Mouse (Mus musculus) erythroblast, adult 5-6 weeks (primary cell): ENCODE results near the gene Ndufaf2. TPM values are rescaled to one million over a fixed set of nuclear protein-coding genes. Genes with fewer than 3 reads are reported as not detected.

Experiments used
- ATAC-seq: replicated peaks from 2 replicates; pipeline ENCODE4 v1.8.0; 2016; ENCODE audit warnings: moderate number of reproducible peaks, mild to moderate bottlenecking, moderate TSS enrichment, inconsistent platforms; ENCODE audit not compliant: poor library complexity, low FRiP score, severe bottlenecking
- total RNA-seq, 2 experiments: library from RNA; stranded (forward) in 1 of 2; stranded (reverse) in 1 of 2; fragments of 150-400 nt in 1 of 2; fragments of 200-764, 138-1000 nt in 1 of 2; gene quantifications; 2 replicates each; pipeline versions ENCODE4 v1.2.3 to v1.2.4; 2015 to 2017; ENCODE audit warnings: low replicate concordance in 2 of 2

The Ndufaf2 gene
- total RNA-seq (2015; ENCODE audit: low replicate concordance): 13.8 and 24.7 TPM in 2 replicates
- total RNA-seq (2017; ENCODE audit: low replicate concordance): 6.0 and 13.5 TPM in 2 replicates

DNA sequence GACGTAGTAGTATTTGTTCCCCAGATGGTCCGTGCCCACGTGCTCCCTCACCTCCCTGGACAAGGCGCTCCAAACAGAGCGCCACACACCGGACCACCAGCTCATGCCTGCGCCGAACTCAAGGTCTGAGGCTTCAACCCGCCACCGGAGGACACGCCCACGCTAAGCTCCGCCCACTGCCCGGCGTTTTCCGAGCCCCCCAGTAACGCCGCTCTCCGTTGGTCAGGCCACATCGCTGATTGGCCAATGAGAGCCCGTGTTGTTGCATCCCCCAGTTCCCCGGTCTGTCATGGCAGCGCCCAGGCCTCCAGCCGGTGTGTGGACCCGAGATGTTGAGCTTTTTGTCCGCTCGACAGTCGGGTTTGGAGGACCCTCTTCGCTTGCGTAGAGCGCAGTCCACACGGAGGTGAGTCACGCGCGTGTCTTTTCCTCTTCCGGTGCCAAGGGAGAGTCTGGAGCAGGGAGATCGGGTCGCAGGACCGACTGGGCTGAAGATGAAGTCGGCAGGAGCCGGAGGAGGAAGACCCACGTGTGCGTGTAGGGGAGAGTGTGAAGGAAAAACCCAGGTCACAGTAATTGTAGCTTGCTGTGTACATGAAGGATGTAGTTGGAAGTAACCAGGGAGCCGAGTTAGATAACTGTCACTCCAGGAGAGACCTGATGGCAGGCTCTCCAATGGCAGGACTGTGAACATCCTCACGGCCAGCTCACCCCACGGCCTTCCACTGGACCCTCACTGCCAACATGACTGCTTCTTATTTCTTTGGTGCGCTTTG lies at the start of gene Ndufaf2, which contains the start of gene Ercc8:
TSS of gene Ndufaf2 (minus strand) at position 159 of the 776 bp plus-strand sequence.
TSS of gene Ercc8 (plus strand) at position 267 of the 776 bp plus-strand sequence.
- ATAC-seq: peak; percentile 95

DNA sequence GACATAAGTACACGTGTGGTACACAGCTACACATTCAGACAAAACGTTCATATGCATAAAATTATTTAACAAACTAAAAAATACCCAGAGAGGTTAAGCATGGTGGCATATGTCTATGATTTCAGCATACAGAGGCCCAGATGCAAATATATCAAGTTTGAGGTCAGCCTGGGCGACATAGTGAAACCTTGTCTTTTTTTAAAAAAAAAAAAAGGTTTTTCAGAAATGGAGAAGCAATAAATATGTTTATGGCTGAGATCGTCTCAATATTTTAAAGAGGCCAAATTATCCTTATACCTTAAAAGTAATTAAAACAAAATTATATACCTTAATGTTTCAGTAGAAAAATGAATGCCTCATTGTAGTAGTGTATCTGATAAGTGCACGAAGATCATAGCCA lies 49.7 kb upstream of the Ndufaf2 start:
- no peak for ATAC-seq

DNA sequence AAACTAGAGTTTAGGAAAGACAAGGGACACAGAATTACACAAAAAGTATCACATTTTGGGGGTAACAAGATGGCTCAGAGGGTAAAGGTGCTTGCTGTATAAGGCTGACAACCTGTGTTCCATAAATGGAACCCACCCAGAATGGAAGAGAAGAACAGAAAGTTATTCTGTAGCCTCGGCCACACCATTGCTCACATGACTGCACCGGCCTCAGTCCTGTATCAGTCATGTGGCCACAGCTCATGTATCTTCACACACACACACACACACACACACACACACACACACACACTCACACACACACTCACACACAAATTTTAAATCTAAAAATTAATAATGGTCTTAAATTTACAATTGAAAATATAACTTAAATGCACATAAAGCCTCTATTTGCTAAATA lies 49.0 kb upstream of the Ndufaf2 start:
- ATAC-seq: no peak

DNA sequence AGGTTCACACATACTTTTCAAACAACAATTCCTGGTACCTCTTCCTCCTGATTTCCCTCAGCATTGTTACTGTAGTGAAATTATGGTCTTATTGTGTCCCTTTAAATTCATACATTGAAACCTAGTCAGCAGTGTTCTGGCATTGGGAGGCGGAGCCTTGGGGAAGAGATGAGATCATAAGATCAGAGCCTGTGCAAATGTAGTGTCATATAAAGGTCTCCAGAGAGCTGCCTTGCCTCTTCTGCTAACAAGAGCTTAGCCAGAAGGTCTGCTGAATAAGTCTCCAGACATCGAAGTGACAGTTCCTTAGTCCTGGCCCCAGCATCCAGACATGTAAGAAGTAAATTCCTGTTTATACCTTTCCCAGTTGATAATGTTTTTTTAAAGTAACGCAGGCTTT lies 46.4 kb upstream of the Ndufaf2 start:
- no peak for ATAC-seq

- no peak for ATAC-seq
Observed at GRCm38 (mm10) chr13:108195474-108195873, 37.1 kb upstream of the Ndufaf2 start.

DNA sequence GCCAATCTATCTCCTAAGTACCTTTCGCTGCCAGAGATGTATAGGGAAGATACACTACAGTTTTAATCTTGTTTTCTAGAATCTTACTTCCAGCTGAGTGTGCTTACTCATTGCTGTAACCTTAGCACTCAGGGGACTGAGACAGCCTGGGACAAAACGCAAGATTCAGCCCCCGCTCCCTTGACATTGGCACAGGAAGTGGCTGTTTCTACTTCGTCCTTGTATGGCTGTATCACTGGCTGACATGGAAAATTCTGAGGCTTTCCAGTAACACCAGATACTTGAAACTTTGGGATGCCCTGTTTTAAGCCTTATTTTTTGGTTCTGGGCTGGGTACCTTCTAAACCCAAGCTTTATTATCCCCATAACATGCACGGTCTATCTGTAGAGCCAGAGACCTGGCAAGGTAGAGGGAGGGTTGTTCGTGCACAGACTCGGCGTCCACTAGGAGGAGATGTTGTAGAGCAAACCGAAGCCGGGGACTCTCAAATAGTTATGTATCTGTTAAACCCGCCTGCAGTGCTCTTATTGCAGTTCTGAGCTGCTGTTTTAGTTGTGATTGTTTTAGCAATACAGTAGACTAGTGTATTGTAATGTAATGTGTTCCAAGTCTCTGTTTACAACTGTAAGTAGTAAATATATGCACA lies 32.8 kb upstream of the Ndufaf2 start:
- no peak for ATAC-seq

- ATAC-seq: no peak
Observed at GRCm38 (mm10) chr13:108187994-108188393, 29.6 kb upstream of the Ndufaf2 start.

DNA sequence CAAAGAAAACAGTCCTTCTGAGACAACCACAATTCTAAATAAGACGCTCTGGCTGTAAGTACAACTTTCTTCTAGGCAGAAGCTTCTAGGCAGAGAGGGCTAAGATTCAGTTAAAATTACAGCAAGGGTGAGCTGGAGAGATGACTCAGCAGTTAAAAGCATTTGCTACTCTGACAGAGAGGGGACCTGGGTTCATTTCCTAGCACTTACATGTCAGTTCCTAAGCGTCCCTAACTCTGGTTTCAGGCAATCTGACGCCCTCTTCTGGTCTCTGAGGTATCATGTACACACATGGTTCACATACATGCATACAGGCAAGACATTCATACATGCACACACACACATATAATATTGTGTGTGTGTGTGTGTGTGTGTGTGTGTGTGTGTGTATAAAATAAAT lies 27.1 kb upstream of the Ndufaf2 start:
- no peak for ATAC-seq

DNA sequence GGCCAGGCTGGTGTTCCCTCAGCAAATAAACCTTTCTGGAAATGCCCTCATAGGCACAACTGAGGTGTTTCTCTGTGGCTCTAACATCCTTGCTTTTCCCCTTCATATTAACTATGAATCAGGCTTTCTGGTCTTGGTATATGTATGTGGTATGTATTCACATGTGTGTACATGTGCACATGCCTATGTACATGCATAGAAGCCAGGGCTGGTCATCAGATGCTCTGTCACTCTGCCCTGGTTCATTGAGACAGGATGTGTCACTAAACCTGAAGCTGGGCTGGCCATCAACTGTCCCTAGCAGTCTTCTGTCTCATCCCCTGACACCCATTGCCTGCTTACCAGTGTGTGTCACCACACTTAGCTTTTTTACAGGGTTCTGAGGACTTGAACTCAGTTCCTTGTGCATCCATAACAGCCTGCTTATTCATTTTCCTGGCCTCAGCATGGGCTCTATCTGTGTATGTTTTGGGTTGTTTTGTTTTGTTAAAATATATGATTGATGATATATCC lies 26.4 kb upstream of the Ndufaf2 start:
- ATAC-seq: no peak

DNA sequence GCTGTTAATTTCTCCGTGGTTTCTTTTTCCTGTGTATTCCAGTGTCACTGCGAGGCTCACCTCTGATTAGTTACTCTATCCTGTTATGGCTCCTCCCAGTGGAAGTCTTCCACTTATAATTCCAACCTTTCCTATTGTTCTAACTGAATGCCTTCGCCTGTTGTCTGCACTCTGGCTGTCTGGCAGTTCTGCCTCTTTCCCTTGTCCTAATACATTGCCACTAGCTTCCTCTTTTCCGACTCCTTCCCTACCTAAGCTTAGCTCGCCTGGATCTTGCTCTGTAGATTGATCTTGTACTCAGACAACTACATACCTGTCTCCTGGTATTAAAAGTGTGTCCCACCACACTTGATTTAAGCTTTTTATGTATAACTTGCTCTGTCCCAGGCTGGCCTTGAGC lies 22.4 kb upstream of the Ndufaf2 start:
- no peak for ATAC-seq

GRCm38 (mm10) chr13:108179618-108180017 lies 21.2 kb upstream of the Ndufaf2 start:
- no peak for ATAC-seq

GRCm38 (mm10) chr13:108170511-108170910 lies 12.1 kb upstream of the Ndufaf2 start:
- no peak for ATAC-seq

DNA sequence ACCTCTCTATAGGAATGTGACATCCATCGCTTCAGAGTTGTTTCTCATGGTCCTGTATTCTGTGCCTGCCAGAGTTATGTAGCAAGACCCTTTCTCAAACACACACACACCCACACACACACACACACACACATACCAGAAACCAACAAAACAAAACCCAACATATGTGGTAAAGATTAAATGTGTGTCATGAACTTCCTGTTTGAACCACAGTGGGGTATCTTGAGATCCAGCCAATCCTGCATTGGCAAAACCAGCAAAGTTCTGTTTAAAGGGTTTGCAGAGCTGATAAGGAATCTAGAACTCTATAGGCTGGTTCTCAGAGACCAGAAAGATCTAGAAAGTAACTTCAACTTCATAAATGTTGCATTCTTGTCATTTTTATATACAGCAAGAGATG lies 11.6 kb upstream of the Ndufaf2 start:
- ATAC-seq: no peak

- no peak for ATAC-seq
Observed at GRCm38 (mm10) chr13:108164621-108165020, 6.2 kb upstream of the Ndufaf2 start.

DNA sequence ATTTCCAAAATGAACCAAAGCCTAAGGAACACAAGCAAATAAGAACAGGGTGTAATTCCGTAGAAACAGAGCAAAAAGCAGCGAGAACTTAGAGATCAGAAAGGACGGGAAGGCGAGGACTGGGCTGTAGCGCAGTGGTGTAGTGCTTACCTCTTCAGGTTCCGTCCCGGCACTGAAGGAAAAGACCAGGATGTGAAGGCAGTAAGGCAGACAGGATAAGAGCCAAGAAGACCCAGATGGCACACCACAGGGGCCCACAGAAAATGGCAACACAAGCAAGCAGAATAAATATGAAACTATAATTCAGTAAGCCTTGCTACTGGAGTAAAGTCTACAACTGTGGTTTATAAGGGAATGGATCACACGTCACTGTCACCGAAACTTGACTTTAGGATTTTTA lies 5.5 kb upstream of the Ndufaf2 start:
- ATAC-seq: no peak

DNA sequence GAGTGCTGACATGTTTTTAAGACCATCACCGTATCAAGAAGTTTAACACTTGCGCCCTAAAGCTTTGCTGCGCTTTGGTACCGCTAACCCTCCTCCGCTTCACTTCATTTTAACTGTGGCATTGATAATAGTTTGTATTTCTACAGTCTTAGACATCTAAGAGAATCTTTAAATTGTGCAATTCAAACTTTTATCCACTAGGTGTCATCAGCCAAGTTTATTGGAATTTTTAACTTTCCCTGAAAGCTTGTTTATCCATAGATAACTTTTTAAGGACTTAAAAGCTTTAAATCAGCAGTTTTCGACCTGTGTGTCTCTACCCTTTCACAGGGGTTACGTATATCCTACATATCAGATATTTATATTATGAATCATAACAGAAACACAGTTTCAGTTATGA lies 1.5 kb upstream of the Ndufaf2 start:
- no peak for ATAC-seq

- ATAC-seq: no peak
Observed at GRCm38 (mm10) chr13:108159241-108159575, 785 bp upstream of the Ndufaf2 start.

GRCm38 (mm10) chr13:108157732-108158464 lies 525 bp downstream of the Ndufaf2 start:
- ATAC-seq: peak; percentile 71

DNA sequence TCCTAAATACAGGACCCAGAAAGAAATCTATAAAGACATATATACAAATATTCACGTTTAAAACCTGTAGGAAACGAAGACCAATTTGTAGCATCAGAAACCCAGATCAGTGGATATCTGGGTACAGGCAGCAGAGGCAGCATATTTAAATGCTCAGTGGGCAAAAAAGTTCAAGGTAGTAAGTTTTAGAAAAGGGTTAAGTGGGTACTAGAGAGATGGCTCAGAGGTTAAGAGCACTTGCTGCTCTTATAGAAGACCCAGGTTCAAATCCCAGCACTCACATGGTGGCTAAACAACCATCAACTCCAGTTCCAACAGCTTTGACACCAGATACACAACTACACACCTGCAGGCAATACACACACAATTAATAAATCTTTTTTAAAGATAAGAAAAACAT lies 1.3 kb downstream of the Ndufaf2 start:
- no peak for ATAC-seq

- no peak for ATAC-seq
Observed at GRCm38 (mm10) chr13:108152650-108153372, 5.6 kb downstream of the Ndufaf2 start.
